ENCODE assay signal across 8 mouse cellular contexts in the genomic region with DNA sequence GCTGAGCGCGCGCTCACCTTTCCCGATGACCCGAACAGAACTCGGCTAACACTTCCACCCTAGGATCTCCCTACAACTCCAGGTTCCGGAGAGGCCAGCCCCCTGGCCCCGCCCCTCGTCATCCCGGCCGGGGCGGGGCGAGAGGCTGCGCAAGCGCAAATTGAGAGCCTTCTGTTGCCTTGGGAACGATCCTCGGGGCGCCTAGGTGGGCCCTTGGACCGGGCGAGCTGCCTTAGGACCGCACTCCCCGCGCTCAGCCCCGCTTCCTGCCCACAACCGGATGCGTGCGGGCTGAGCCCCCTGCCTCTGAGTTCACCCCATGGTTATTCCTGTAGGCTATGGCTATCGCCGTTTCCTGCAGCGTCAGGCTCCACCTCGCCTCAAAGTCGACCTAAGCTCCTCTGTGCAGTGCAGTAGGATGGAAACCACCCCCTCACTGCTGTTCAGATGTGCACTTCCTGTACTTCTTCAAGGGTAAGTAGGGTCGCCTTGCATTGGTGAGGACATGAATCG. TPM values are rescaled to one million over a fixed set of nuclear protein-coding genes. Genes with fewer than 3 reads are reported as not detected.
DNase-seq lines count a peak whose midpoint lies in the region; ATAC-seq and TF ChIP-seq lines count a peak whose summit lies in the region.

Gene Pigx, minus strand, starts transcription at position 103 of the 513 bp plus-strand sequence.
Gene Cep19, plus strand, starts transcription at position 163 of the 513 bp plus-strand sequence.

- no peaks in the 10 kb centered on the region for H3K9me3 ChIP-seq in E14TG2a.4 (ENCODE audit: low read length)
- no peaks in the 10 kb centered on the region for H3K9me3 ChIP-seq in forebrain, embryonic 13.5 days (replicated peaks)
- H3K9me3 ChIP-seq in neural tube, embryonic 15.5 days (replicated peaks): no peaks in the 10 kb centered on the region

- TF ChIP-seq CTCF in E14TG2a.4 (conservative IDR thresholded peaks at IDR 0.05; ENCODE audit: low read length): no peak

- H3K4me1 ChIP-seq in E14TG2a.4 (replicated peaks; ENCODE audit: low read depth, low read length): peaks cover 28% of the 10 kb centered on the region
- peaks cover 20% of the 10 kb centered on the region for H3K4me1 ChIP-seq in forebrain, embryonic 13.5 days
- peaks cover 22% of the 10 kb centered on the region for H3K4me1 ChIP-seq in neural tube, embryonic 15.5 days

- ATAC-seq in forebrain, embryonic 13.5 days: peak; percentile 98
- ATAC-seq in neural tube, embryonic 15.5 days (ENCODE audit: low FRiP score): peak; percentile 99

- peak within 1 kb of the TSS; percentile 96 for H3K9ac ChIP-seq in forebrain, embryonic 13.5 days
- peak within 1 kb of the TSS; percentile 78 for H3K9ac ChIP-seq in neural tube, embryonic 15.5 days (replicated peaks)

- intact Hi-C loops in heart, postnatal 14 days (cut with DNase I): loop anchor here (5.0 kb wide), 1 partner anchor 57 kb away; no protein-coding TSS in a partner anchor

- H3K4me2 ChIP-seq in forebrain, embryonic 13.5 days: peak within 1 kb of the TSS; percentile 79
- peak within 1 kb of the TSS; percentile 68 for H3K4me2 ChIP-seq in neural tube, embryonic 15.5 days

- peak; percentile 86 for DNase-seq in c-Kit-positive CD71-positive TER-119-positive erythroid progenitor cells, embryonic 14.5 days (ENCODE audit: low spot score)
- DNase-seq in heart, postnatal 14 days: peak; percentile 93
- peak; percentile 90 for DNase-seq in layer of hippocampus, adult 11-12 months (ENCODE audit: low spot score)
- peak; percentile 88 to 92 for DNase-seq in lung, adult 18-20 months
- peak; percentile 89 for DNase-seq in testis, postnatal 14 days (ENCODE audit: low spot score)

- H3K36me3 ChIP-seq in E14TG2a.4 (ENCODE audit: insufficient read depth, low read length): peaks cover 12% of the 10 kb centered on the region
- peaks cover 35% of the 10 kb centered on the region for H3K36me3 ChIP-seq in forebrain, embryonic 13.5 days (ENCODE audit: poor library complexity, severe bottlenecking)
- peaks cover 22% of the 10 kb centered on the region for H3K36me3 ChIP-seq in neural tube, embryonic 15.5 days

- WGBS in forebrain, embryonic 13.5 days: under 1% methylated on average over 34 of the region's 34 CpGs
- WGBS in neural tube, embryonic 15.5 days: under 1% methylated on average over 30 of the region's 34 CpGs

- H3K27me3 ChIP-seq in E14TG2a.4 (ENCODE audit: insufficient read depth, low read length): no peaks in the 10 kb centered on the region
- no peaks in the 10 kb centered on the region for H3K27me3 ChIP-seq in forebrain, embryonic 13.5 days
- H3K27me3 ChIP-seq in neural tube, embryonic 15.5 days (replicated peaks): no peaks in the 10 kb centered on the region

- peak within 1 kb of the TSS; percentile 97 for H3K4me3 ChIP-seq in E14TG2a.4 (replicated peaks; ENCODE audit: low read length)
- H3K4me3 ChIP-seq in forebrain, embryonic 13.5 days: peak within 1 kb of the TSS; percentile 97
- peak within 1 kb of the TSS; percentile 75 for H3K4me3 ChIP-seq in neural tube, embryonic 15.5 days (replicated peaks)

- H3K27ac ChIP-seq in forebrain, embryonic 13.5 days: peak within 1 kb of the TSS; percentile 78
- peak within 1 kb of the TSS; percentile 81 for H3K27ac ChIP-seq in neural tube, embryonic 15.5 days (replicated peaks)

RNA-seq across cellular contexts. Expression of gene Pigx, which starts in this region (rescaled TPM):
- polyA plus RNA-seq in forebrain, embryonic 13.5 days (2015; fragmentation: Nextera tagmentation; extraction: Ambion mirVana): 148 and 158 TPM in 2 replicates
- total RNA-seq in heart, postnatal 14 days (2021): 10 to 100 TPM; 18.8 to 24.5 TPM
- 93.0 and 95.2 TPM in 2 replicates for polyA plus RNA-seq in neural tube, embryonic 15.5 days (2015; fragmentation: Nextera tagmentation; extraction: Ambion mirVana)

RNA-seq across cellular contexts. Expression of gene Cep19, which starts in this region (rescaled TPM):
- polyA plus RNA-seq in forebrain, embryonic 13.5 days (2015; fragmentation: Nextera tagmentation; extraction: Ambion mirVana): 39.5 and 44.3 TPM in 2 replicates
- 10 to 100 TPM in 1 of 2 experiments, 1 to 10 TPM in 1; 8.9 to 10.2 TPM for total RNA-seq in heart, postnatal 14 days (2021)
- polyA plus RNA-seq in neural tube, embryonic 15.5 days (2015; fragmentation: Nextera tagmentation; extraction: Ambion mirVana): 48.0 and 50.4 TPM in 2 replicates

Comparison
In these comparisons a context has a peak if more than half of its experiments do, and no peak if none do; other contexts are left out.
1. Peak in every context shown above with its lines: DNase-seq, ATAC-seq, H3K4me3 ChIP-seq and H3K27ac ChIP-seq.